Mouse (Mus musculus) kidney, postnatal 25 days (tissue): ENCODE measurements around the gene Rtp4.

Experiments used
- DNase-seq, 2 experiments: peaks; one replicate each; pipeline ENCODE4 v3.0.0; 2021; ENCODE audit warnings: mixed read lengths in 2 of 2

Gene Rtp4

DNA sequence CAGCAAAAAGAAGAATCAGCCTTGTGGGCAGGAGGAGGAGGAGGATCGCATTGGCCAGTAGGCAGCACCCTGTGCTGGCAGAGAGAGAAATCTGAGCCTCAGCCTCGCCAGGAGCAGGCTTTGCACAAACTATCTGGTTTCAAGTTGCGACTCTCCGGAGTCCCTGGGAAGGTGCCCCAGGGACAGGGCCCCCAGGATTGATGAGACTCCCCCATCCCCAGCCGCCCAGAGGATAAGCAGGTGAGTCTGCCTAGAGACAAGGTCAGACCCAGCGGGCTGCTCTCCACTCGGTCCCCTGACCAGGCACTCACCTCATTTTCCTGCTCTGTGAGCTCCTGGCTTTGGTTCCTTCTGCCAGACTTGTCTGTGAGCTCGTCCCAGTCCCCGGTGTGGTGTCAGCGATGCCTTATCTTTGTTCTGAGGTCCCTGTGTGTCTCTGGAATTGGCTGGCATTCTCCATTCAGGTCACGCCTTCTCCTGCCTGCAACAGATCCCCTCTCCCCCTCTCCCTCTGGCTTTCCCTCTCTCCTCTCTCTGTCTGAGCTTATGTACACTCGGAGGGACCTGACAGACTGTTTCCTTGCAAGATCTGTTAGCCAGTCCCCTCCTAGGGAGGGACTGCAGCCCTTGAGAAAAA, at the start of gene Rtp4, which contains the start of gene Masp1:
Rtp4 (plus strand) TSS at position 57 of the 637 bp plus-strand sequence.
Masp1 (minus strand) TSS at position 581 of the 637 bp plus-strand sequence.
- no peak for DNase-seq

DNA sequence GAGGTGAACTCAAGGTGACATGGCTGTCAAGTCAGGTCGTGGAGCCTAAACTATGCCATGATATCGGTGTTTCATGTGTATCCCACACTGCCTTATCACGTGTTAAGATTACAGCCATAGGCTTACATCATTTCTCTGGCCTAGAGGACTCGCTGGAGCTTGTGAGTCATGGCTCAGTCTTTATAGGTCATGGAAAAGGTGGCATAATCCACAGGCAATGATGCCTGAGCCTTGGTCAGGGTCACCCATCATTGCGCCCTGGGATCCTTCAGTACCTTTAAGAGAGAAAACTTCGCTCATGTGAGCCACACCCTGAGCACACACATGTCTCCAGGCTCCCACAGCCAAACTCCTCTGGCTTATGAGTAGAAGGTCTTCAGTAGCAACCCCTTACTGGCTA, 48.5 kb upstream of the Rtp4 start:
- DNase-seq: no peak

DNA sequence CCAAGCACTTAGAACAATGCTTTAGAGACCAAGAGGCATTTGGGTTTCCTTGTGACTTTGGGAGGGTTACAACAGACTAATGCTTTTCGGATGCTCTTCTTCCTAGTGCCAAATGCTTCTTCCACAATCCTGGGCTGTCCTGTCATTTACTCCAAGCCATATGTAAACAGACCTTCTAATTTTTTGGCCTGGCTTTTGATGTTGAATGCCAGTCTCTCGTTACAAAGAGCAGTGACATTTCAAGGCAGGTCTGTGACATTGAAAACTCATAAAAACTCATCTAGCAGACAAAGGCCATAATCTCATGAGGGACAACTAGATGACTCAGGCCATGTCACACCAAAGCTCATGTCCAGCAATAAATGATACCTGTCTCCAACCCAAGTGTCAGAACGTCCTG, 48.0 kb upstream of the Rtp4 start:
- DNase-seq: no peak

GRCm38 (mm10) chr16:23475651-23476050, 44.4 kb upstream of the Rtp4 start:
- DNase-seq: no peak

DNA sequence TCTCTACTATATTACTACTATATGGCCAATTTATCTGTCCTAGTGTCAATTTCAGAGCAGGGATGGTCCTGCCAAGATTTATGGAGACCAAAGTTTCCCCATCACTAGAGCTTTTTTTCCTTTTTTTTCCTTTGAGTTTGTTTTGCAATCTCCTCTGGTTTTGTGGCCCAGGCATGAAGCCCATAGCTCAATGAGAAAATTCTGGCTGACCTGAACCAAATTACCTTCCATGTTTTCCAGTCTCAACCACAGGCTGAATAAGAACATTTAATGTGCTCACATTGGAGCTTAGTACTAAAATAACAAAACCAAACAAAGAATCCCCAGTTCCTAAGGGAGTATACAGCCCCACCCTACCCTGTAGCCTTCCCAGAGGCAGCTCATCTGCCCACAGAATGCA, 43.5 kb upstream of the Rtp4 start:
- DNase-seq: no peak

DNA sequence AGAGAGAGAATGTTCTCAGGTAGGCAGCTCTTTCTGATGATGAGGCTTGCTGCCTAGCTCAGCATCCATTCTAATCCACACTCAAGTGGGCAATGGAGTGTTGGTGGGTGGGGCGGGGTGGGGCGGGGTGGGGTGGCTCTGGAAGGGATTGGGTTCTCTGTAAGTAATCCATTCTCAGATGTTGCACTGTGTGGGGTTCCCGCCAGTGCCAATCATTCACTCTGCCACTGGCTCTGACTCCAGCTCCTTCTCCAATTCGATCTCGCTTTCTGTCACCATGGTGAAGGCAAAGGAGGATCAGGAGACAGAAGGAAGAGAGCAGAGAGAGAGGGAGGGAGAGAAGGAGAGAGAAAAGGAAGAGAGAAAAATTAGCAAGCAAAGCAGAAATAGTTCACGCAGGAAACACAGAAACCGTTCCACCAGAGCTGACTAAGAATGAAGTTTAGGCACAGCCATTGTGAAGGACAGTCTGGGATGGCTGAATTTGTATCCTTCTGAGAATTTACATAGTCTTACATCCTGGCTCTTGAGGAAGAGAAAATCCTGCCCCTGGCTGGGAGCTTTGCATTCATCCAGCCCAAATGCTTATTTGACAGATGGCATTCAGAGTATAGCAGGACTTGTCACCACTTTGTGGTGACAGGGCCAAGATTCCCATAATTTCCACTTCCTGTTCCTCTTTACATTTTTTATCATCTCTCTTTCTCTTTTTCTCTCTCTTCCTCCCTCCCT, 40.1 kb upstream of the Rtp4 start:
- no peak for DNase-seq

DNA sequence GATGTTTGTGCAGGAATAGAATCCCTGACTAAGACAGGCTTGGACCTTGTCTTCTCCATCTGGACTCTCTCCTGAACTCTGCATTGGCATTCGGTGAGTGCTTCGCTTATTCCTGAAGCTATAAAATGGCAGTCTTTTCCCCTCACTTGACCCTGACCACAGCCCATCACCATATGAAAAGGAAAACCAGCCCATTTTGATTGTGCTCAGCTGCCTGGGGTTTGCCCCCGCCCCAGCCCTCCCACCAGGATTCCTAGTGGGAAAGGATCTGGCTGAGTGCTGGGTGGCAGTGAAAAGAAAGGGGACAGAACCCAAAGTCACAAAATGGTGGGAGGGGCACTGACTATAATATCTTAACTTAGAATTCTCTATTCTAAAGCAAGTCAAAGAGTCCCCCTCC, 37.9 kb upstream of the Rtp4 start:
- DNase-seq: no peak

GRCm38 (mm10) chr16:23482846-23483245, 37.2 kb upstream of the Rtp4 start:
- no peak for DNase-seq

GRCm38 (mm10) chr16:23483292-23483691, 36.8 kb upstream of the Rtp4 start:
- no peak for DNase-seq

- no peak for DNase-seq
Measured at GRCm38 (mm10) chr16:23492783-23493182, 27.3 kb upstream of the Rtp4 start.

GRCm38 (mm10) chr16:23496245-23496924, 23.7 kb upstream of the Rtp4 start:
- DNase-seq: no peak

DNA sequence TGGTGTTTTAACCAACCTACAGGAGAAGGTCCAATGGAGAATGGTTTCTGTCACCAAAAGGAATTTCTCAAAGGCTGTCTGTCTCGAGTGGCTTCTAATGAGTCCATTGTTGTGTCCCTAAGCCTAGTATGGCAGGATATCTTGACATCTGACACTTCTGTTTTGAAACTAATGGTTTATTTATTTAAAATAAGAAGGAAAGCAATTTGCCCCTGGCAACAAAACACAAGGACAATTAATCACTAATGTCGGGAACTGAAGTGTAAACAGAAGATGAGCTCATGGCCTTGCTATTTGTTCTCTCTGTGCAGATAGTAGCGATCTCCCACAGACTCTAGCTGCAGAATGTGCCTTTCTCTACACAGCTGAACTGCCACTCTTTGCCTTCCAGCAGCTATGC, 22.7 kb upstream of the Rtp4 start:
- DNase-seq: no peak

DNA sequence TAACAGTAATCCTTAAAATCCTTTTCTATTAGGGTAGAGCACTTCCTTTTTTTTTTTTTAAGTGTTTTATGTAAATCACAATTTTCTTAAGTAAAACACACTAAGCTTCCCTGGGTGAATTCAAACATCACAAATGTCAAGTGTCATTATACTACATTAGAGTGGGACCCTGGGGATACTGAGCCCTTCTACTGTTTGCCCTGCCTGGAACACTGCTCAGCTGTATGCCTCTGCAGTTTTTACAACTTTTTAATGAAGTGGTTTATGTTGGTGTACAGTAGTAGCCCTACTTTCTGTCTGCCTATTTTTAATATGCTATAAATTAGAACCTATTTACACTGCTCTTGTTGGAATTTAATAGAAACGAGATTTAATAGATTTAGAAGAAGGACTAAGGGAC, 22.2 kb upstream of the Rtp4 start:
- DNase-seq: no peak

- DNase-seq: no peak
Measured at GRCm38 (mm10) chr16:23498691-23499131, 21.4 kb upstream of the Rtp4 start.

DNA sequence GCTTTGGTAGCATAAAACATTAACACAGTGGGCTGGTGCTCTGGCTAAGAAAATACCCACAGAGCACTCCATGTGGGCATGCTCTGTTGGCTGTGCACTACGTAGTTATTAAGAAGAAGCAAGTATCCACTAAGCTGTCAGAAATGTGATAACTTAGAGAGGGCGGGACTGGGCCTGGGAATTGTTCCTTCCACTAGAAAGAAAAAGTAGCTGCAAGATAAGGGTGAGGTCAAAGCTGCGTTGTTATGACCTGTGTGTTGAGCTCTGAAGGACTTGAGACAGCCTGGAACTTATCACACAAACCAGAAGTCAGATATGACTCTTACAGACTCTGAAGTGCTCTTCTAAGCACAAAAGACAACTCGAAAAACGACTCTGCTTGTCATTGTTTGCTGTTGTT, 19.5 kb upstream of the Rtp4 start:
- no peak for DNase-seq

- DNase-seq: no peak
Measured at GRCm38 (mm10) chr16:23501288-23501687, 18.8 kb upstream of the Rtp4 start.

DNA sequence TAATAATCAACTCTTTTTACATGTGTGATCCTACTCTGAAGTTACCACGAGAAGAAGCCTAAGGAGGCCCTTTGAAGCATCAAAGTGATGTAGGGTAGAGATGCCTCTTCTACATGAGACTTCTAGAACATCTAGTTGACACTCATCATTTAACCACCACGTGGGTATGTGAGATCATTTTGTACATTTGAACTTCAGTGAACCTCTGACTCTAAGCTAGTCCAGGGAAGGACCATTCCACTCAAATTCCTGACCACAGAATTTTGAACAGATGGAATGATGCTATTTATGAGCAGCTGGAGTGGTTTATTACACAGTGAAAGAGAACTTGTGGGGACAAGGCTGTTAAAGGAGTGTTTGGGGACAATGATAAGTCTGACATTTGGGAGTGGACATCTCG, 17.6 kb upstream of the Rtp4 start:
- no peak for DNase-seq

DNA sequence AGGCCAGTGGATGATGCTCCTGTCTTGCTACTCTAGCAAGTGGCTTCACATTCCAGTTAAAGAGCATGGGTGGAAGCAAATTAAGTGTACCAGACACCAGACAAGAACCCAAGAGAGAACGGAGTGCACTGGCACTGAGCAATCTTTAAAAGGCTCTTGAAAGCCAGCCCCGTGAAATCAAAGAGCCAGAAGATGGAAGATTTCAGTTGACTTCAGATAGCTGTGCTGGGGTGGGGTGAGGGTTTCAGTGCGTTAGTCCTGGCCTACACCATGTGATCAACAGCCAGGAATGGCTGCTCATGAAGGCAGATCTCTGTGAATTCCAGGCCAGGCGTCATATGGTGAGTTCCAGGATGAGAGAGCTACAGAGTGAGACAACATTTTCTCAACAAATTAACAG, 16.7 kb upstream of the Rtp4 start:
- no peak for DNase-seq

GRCm38 (mm10) chr16:23504320-23504744, 15.8 kb upstream of the Rtp4 start:
- DNase-seq: no peak

DNA sequence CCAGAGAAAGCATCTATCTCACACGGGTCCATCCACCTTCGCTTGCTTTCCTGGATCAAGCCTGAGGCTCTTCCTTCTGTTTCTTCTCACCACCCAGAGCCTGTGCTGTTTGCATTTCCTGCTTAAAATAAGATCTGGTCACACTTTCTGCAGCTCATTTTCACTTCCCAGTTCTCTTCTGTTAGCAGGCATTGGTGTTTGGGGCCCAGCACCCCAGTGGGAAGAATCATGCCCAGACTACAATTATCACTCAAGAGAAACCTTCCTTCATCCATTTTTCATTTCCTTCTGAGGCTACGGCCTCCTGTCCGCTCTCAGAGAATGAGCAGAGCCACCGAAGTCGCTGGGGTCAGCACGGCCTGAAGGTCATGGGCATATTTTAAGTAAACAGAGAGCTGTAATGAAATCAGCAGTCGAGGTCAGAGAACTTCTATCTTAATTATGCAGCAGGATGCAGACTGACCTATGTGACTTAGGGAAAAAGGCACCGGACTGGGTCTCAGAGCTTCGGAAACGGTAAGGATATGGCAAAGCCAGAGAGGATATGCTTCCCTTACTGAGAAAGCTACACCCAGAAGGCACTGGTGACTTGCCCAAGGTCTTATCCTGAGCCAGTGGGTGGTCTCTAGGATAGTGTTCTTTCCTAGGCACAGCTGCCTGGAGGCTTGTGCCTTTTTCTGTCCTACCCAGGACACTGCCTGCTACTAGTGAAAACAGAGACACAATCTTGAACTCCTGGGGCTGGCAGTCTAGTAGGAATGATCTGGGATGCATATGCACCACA, 14.0 kb upstream of the Rtp4 start:
- no peak for DNase-seq

DNA sequence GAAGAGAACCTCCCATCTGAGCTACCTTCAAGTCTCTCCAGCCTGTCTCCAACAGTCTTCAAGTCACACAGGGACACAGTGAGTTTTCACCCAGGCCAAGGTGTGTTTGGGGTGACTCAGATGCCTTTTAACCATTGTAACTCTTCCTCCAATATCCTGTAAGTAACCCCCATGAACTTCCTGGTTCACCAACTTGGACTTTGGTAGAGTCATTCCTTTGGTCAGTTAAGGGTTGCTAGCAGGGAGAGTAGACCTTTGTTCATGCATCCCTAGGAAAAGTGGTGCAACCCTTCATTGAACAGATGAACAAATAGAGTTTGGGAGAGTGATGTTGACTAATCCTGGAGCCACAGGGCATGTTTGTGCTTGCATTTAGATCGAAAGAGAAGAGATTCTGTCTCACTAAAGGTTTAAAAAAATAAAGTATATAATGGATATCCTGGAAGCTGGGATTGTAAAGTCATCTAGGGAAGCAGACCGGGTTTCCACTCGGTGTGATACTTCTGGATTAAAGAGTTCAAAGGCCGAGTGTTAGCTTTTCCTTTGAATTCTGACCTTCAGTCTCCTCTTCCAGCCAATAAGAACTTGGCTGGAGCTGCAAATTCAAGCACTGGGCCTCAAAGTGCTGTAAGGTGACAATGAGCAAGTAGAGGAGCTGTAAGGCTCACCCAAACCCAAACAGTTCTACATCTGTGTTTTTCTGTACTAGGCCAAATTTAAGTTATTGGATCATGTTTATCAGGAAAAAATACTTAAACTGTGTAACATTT, 8.7 kb upstream of the Rtp4 start:
- DNase-seq: no peak

DNA sequence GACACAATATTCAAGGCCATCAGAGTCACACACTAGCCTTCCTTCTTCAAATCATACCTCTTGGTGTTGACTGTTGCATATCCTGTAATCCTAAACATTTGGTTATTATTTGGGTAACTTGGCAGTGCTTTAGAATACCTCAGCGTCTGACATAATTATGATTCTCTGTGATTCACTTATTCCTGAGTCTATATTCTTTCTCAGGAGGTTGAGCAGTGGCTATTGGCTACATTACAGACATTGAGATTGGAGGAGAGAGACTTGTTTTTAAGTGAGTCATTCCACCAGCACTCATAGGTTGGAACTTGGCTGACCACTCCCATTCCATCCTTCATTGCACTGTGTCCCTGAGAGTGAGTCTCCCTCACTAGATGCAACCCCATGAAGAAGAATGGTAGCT, 6.7 kb upstream of the Rtp4 start:
- no peak for DNase-seq
